Mouse (Mus musculus): ENCODE results near the gene Tmem248. TPM values are rescaled to one million over a fixed set of nuclear protein-coding genes. Genes with fewer than 3 reads are reported as not detected.
A peak's percentile ranks its signal among the peaks of the same experiment; 100 is the strongest.
"Not testable (repeated sequence)": the region's sequence is repeated elsewhere in the genome, so short reads cannot be mapped to it uniquely, and the experiment has no call there.

Gene Tmem248
- polyA plus RNA-seq, 1 experiment from 2014 or later: 40.6 TPM

DNA sequence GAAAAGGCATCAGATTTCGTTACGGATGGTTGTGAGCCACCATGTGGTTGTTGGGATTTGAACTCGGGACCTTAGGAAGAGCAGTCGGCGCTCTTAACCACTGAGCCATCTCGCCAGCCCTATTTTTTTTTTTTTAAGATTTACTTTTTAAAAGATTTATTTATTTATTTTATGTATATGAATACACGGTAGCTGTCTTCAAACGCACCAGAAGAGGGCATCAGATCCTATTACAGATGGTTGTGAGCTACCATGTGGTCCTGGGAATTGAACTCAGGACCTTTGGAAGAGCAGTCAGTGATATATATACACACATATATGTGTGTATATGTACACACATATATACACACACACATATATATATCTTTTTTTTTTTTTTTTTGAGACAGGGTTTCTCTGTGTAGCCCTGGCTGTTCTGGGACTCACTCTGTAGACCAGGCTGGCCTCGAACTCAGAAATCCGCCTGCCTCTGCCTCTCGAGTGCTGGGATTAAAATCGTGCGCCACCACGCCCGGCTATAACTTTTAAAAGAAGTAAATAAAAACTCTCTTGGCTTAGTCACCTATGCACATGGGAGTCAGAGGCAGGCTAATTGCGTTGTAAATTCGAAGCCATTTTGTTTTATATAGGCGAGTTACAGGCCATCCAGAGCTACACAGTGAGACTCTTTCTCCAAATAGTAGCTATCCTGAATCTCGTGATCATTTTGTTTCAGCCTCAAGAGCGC lies 39.1 kb downstream of the Tmem248 start:
- H3K27ac ChIP-seq (replicated peaks; ENCODE audit: low read depth, low read length): peak overlapping the region; percentile 74
- H3K4me2 ChIP-seq (ENCODE audit: low read depth, low read length): peak overlapping the region; percentile 85
- not testable (repeated sequence) for H3K27me3 ChIP-seq (replicated peaks; ENCODE audit: control insufficient read depth, insufficient read depth, low read length); H3K4me1 ChIP-seq (ENCODE audit: control insufficient read depth, insufficient read depth, low read length); ATAC-seq (ENCODE audit: low read depth); H3K9me3 ChIP-seq (ENCODE audit: control insufficient read depth, low read length)
- H3K9ac ChIP-seq (ENCODE audit: low read depth, low read length): peak overlapping the region; percentile 46
- H3K4me3 ChIP-seq (ENCODE audit: low read depth, low read length): peak overlapping the region; percentile 81
- WGBS: 36% methylated on average over 20 of the region's 20 CpGs
- DNase-seq (ENCODE audit: low spot score): peak; percentile 6
- H3K36me3 ChIP-seq (ENCODE audit: control insufficient read depth, insufficient read depth, low read length): peaks cover 25% of the 10 kb centered on the region

- H3K27ac ChIP-seq (replicated peaks; ENCODE audit: low read depth, low read length): peak overlapping the region; percentile 80
- under 1% methylated on average over 25 of the region's 25 CpGs for WGBS
Observed at GRCm38 (mm10) chr5:130256678-130257271, 39.9 kb downstream of the Tmem248 start.

DNA sequence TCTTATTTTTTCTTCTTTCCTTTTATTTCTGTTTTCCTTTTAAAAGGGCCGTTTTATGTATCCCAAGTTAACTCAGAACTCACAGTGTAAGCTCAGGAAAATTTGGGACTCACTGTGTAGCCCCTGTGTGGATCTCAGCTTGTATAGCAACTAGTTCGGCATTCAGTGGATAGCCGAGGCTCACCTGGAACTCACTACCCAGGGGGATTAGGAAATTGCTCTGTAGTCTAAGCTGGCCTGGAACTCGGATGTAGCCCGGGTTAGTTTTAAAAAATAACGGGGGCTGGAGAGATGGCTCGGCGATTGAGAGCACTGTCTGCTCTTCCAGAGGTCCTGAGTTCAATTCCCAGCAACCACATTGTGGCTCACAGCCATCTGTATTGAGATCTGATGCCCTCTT lies 40.4 kb downstream of the Tmem248 start:
- Histone ChIP-seq H3K4me1 (ENCODE audit: control insufficient read depth, insufficient read depth, low read length) (peaks cover 6% of the 10 kb centered on the region; the same call in 1 of the 2 replicates), H3K9me3 (ENCODE audit: control insufficient read depth, low read length) (no peaks in the 10 kb centered on the region), H3K4me2 (ENCODE audit: low read depth, low read length) (peak overlapping the region; percentile 85), H3K4me3 (ENCODE audit: low read depth, low read length) (peak overlapping the region; percentile 73), H3K27ac (replicated peaks; ENCODE audit: low read depth, low read length) (peak overlapping the region; percentile 80), H3K36me3 (ENCODE audit: control insufficient read depth, insufficient read depth, low read length) (peaks cover 13% of the 10 kb centered on the region), H3K9ac (ENCODE audit: low read depth, low read length) (peak overlapping the region; percentile 79), H3K27me3 (replicated peaks; ENCODE audit: control insufficient read depth, insufficient read depth, low read length) (no peaks in the 10 kb centered on the region)
- no peak for ATAC-seq (ENCODE audit: low read depth)
- peak; percentile 4 for DNase-seq (ENCODE audit: low spot score)
- WGBS: 5% methylated on average over 8 of the region's 8 CpGs

More at GRCm38 (mm10) chr5:130256678-130257271, 39.9 kb downstream of the Tmem248 start:
- Histone ChIP-seq H3K4me3 (ENCODE audit: low read depth, low read length) (peak overlapping the region; percentile 73), H3K4me2 (ENCODE audit: low read depth, low read length) (peak overlapping the region; percentile 85), H3K27me3 (replicated peaks; ENCODE audit: control insufficient read depth, insufficient read depth, low read length) (no peaks in the 10 kb centered on the region), H3K9me3 (ENCODE audit: control insufficient read depth, low read length) (no peaks in the 10 kb centered on the region), H3K4me1 (ENCODE audit: control insufficient read depth, insufficient read depth, low read length) (peaks cover 6% of the 10 kb centered on the region; the same call in 1 of the 2 replicates), H3K36me3 (ENCODE audit: control insufficient read depth, insufficient read depth, low read length) (peaks cover 18% of the 10 kb centered on the region), H3K9ac (ENCODE audit: low read depth, low read length) (peak overlapping the region; percentile 79)
- peak; percentile 99 for DNase-seq (ENCODE audit: low spot score)
- ATAC-seq (ENCODE audit: low read depth): peak; percentile 97

- Histone ChIP-seq H3K4me2 (ENCODE audit: low read depth, low read length) (no peak overlapping the region), H3K4me3 (ENCODE audit: low read depth, low read length) (no peak overlapping the region), H3K27ac (replicated peaks; ENCODE audit: low read depth, low read length) (no peak overlapping the region), H3K4me1 (ENCODE audit: control insufficient read depth, insufficient read depth, low read length) (no peaks in the 10 kb centered on the region), H3K36me3 (ENCODE audit: control insufficient read depth, insufficient read depth, low read length) (peaks cover 30% of the 10 kb centered on the region), H3K9ac (ENCODE audit: low read depth, low read length) (no peak overlapping the region), H3K9me3 (ENCODE audit: control insufficient read depth, low read length) (no peaks in the 10 kb centered on the region), H3K27me3 (replicated peaks; ENCODE audit: control insufficient read depth, insufficient read depth, low read length) (no peaks in the 10 kb centered on the region)
- ATAC-seq (ENCODE audit: low read depth) (no peak), DNase-seq (ENCODE audit: low spot score) (no peak)
- 69% methylated on average over 11 of the region's 11 CpGs for WGBS
Observed at GRCm38 (mm10) chr5:130263454-130263853, 46.6 kb downstream of the Tmem248 start.

GRCm38 (mm10) chr5:130264433-130265005 lies 47.6 kb downstream of the Tmem248 start:
- Histone ChIP-seq H3K4me2 (ENCODE audit: low read depth, low read length) (no peak overlapping the region), H3K36me3 (ENCODE audit: control insufficient read depth, insufficient read depth, low read length) (peaks cover 38% of the 10 kb centered on the region)
- no peak for ATAC-seq (ENCODE audit: low read depth)

DNA sequence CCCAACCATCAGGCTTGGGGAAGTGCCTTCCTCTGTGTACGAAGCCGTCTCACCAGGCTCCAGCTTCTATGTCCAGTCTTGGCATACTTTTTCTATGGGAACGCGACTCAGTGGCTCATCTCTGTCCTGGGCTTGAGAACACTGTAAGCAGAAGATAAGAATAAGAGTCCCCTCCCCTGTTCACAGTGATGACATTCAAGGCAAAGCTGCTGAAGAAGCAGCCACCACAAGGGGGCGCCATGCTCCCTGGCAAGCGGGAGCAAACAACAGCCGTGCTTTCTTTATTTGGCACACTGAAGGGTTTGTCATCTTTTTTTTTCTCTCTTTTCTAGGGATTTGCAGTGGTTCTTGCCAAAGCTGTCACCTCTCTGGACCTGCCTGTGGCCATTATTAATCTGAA lies 49.8 kb downstream of the Tmem248 start:
- no peak for DNase-seq (ENCODE audit: low spot score)
- 86% methylated on average over 7 of the region's 7 CpGs for WGBS
- H3K4me2 ChIP-seq (ENCODE audit: low read depth, low read length): no peak overlapping the region
- H3K27ac ChIP-seq (replicated peaks; ENCODE audit: low read depth, low read length): no peak overlapping the region
- H3K9ac ChIP-seq (ENCODE audit: low read depth, low read length): no peak overlapping the region
- no peak overlapping the region for H3K4me3 ChIP-seq (ENCODE audit: low read depth, low read length)
- ATAC-seq (ENCODE audit: low read depth): no peak
- no peaks in the 10 kb centered on the region for H3K27me3 ChIP-seq (replicated peaks; ENCODE audit: control insufficient read depth, insufficient read depth, low read length)
- H3K4me1 ChIP-seq (ENCODE audit: control insufficient read depth, insufficient read depth, low read length): no peaks in the 10 kb centered on the region
- peaks cover 54% of the 10 kb centered on the region for H3K36me3 ChIP-seq (ENCODE audit: control insufficient read depth, insufficient read depth, low read length)
- H3K9me3 ChIP-seq (ENCODE audit: control insufficient read depth, low read length): no peaks in the 10 kb centered on the region

More at GRCm38 (mm10) chr5:130264433-130265005, 47.6 kb downstream of the Tmem248 start:
- Histone ChIP-seq H3K9ac (ENCODE audit: low read depth, low read length) (no peak overlapping the region; the same call in 1 of the 2 replicates), H3K4me1 (ENCODE audit: control insufficient read depth, insufficient read depth, low read length) (no peaks in the 10 kb centered on the region), H3K9me3 (ENCODE audit: control insufficient read depth, low read length) (no peaks in the 10 kb centered on the region), H3K4me3 (ENCODE audit: low read depth, low read length) (no peak overlapping the region), H3K27ac (replicated peaks; ENCODE audit: low read depth, low read length) (no peak overlapping the region), H3K27me3 (replicated peaks; ENCODE audit: control insufficient read depth, insufficient read depth, low read length) (no peaks in the 10 kb centered on the region)
- no peak for DNase-seq (ENCODE audit: low spot score)
- 92% methylated on average over 6 of the region's 6 CpGs for WGBS

GRCm38 (mm10) chr5:130267316-130267715 lies 50.4 kb downstream of the Tmem248 start:
- no peak overlapping the region for H3K4me3 ChIP-seq (ENCODE audit: low read depth, low read length)
- H3K4me2 ChIP-seq (ENCODE audit: low read depth, low read length): no peak overlapping the region
- no peak overlapping the region for H3K27ac ChIP-seq (replicated peaks; ENCODE audit: low read depth, low read length)
- ATAC-seq (ENCODE audit: low read depth) (no peak), DNase-seq (ENCODE audit: low spot score) (peak; percentile 10)
- H3K4me1 ChIP-seq (ENCODE audit: control insufficient read depth, insufficient read depth, low read length): no peaks in the 10 kb centered on the region
- no peaks in the 10 kb centered on the region for H3K27me3 ChIP-seq (replicated peaks; ENCODE audit: control insufficient read depth, insufficient read depth, low read length)
- 86% methylated on average over 1 of the region's 1 CpGs for WGBS
- H3K9ac ChIP-seq (ENCODE audit: low read depth, low read length): no peak overlapping the region
- no peaks in the 10 kb centered on the region for H3K9me3 ChIP-seq (ENCODE audit: control insufficient read depth, low read length)
- H3K36me3 ChIP-seq (ENCODE audit: control insufficient read depth, insufficient read depth, low read length): peaks cover 61% of the 10 kb centered on the region

DNA sequence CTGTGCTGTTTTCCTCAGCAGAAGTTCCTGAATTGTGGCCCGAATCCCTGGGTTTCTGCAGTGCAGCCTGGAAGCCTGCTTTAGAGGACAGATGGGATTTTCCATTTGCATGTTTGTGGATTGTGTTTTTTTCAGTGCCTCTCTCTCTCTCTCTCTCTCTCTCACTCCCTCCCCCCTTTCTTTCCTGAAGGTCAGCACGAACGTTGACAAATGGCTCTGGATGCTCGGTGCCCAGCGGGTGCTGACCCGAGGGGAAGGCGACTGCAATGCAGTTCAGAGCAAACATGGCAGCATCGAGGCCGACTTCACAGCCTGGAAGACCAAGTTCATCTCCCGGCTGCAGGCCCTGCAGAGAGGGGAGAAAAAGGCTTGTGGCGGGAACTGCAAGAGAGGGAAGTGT lies 52.1 kb downstream of the Tmem248 start:
- H3K36me3 ChIP-seq (ENCODE audit: control insufficient read depth, insufficient read depth, low read length): peaks cover 72% of the 10 kb centered on the region
- ATAC-seq (ENCODE audit: low read depth) (no peak), DNase-seq (ENCODE audit: low spot score) (no peak)
- no peaks in the 10 kb centered on the region for H3K27me3 ChIP-seq (replicated peaks; ENCODE audit: control insufficient read depth, insufficient read depth, low read length)
- no peak overlapping the region for H3K27ac ChIP-seq (replicated peaks; ENCODE audit: low read depth, low read length)
- H3K9ac ChIP-seq (ENCODE audit: low read depth, low read length): no peak overlapping the region
- no peak overlapping the region for H3K4me2 ChIP-seq (ENCODE audit: low read depth, low read length)
- 86% methylated on average over 11 of the region's 11 CpGs for WGBS
- no peak overlapping the region for H3K4me3 ChIP-seq (ENCODE audit: low read depth, low read length)
- no peaks in the 10 kb centered on the region for H3K4me1 ChIP-seq (ENCODE audit: control insufficient read depth, insufficient read depth, low read length)
- no peaks in the 10 kb centered on the region for H3K9me3 ChIP-seq (ENCODE audit: control insufficient read depth, low read length)
